Mouse (Mus musculus) neural tube, embryonic 13.5 days (tissue): ENCODE measurements around the gene Cd7. TPM values are rescaled to one million over a fixed set of nuclear protein-coding genes. Genes with fewer than 3 reads are reported as not detected.
"Not testable (repeated sequence)": the region's sequence is repeated elsewhere in the genome, so short reads cannot be mapped to it uniquely, and the experiment has no call there.

Experiments used
- ATAC-seq: fragments of 200-750 bp; cut with Nextera tagmentation; 2 replicates; pipeline ENCODE4 v1.8.0; 2017; ENCODE audit warnings: low read depth, mild to moderate bottlenecking, moderate TSS enrichment, moderate library complexity
- H3K27ac ChIP-seq: fragments of 300-500 bp; sonication (generic); replicated peaks from 2 replicates; pipeline ENCODE4 v1.5.1; 2015; ENCODE audit warnings: moderate library complexity, mild to moderate bottlenecking, inconsistent platforms
- H3K27me3 ChIP-seq: fragments of 300-500 bp; sonication (generic); 2 replicates; pipeline ENCODE4 v1.6.1; 2015; ENCODE audit warnings: mild to moderate bottlenecking, inconsistent platforms
- H3K36me3 ChIP-seq: fragments of 300-500 bp; sonication (generic); 2 replicates; pipeline ENCODE4 v1.6.1; 2015; ENCODE audit warnings: mild to moderate bottlenecking, inconsistent platforms
- H3K4me1 ChIP-seq: fragments of 300-500 bp; sonication (generic); replicated peaks from 2 replicates; pipeline ENCODE4 v1.6.1; 2015; ENCODE audit warnings: inconsistent platforms
- H3K4me2 ChIP-seq: fragments of 300-500 bp; sonication (generic); 2 replicates; pipeline ENCODE4 v1.6.1; 2015; ENCODE audit warnings: inconsistent platforms, mild to moderate bottlenecking, moderate library complexity
- H3K4me3 ChIP-seq: fragments of 300-500 bp; sonication (generic); 2 replicates; pipeline ENCODE4 v1.5.1; 2015; ENCODE audit warnings: mild to moderate bottlenecking, inconsistent platforms
- H3K9ac ChIP-seq: fragments of 300-500 bp; sonication (generic); 2 replicates; pipeline ENCODE4 v1.6.1; 2015; ENCODE audit warnings: moderate library complexity, mild to moderate bottlenecking, inconsistent platforms
- H3K9me3 ChIP-seq: fragments of 300-500 bp; sonication (generic); 2 replicates; pipeline ENCODE4 v1.6.1; 2016; ENCODE audit warnings: inconsistent platforms
- WGBS: fragments of 180-500 bp; shearing (Covaris S2); methylation state at CpG from one replicate; pipeline ENCODE4 v1.1.7; 2015; 5-methylcytosine and 5-hydroxymethylcytosine counted together
- polyA plus RNA-seq: library from polyadenylated mRNA; unstranded; fragments of >200 nt; fragmentation: Nextera tagmentation; extraction: Ambion mirVana; gene quantifications from 2 replicates; pipeline ENCODE4 v1.2.1, GENCODE M21; 2015

The Cd7 gene
- polyA plus RNA-seq, 1 experiment from 2014 or later = 0.20 TPM

GRCm38 (mm10) chr11:121061615-121062014, 22.4 kb upstream of the Cd7 start:
- no peaks in the 10 kb centered on the region for H3K9me3 ChIP-seq
- ATAC-seq = no peak
- no peaks in the 10 kb centered on the region for H3K4me1 ChIP-seq
- no peak overlapping the region for H3K4me3 ChIP-seq
- H3K4me2 ChIP-seq = no peak overlapping the region
- no peaks in the 10 kb centered on the region for H3K27me3 ChIP-seq
- no peaks in the 10 kb centered on the region for H3K36me3 ChIP-seq
- no peak overlapping the region for H3K27ac ChIP-seq
- WGBS = 85% methylated on average over 8 of the region's 8 CpGs
- H3K9ac ChIP-seq = no peak overlapping the region

GRCm38 (mm10) chr11:121060401-121061067, 21.3 kb upstream of the Cd7 start:
- H3K27me3 ChIP-seq, H3K9me3 ChIP-seq, H3K4me1 ChIP-seq, H3K9ac ChIP-seq, H3K36me3 ChIP-seq, H3K4me2 ChIP-seq, H3K4me3 ChIP-seq, ATAC-seq, H3K27ac ChIP-seq: not testable (repeated sequence)
- WGBS = 96% methylated on average over 6 of the region's 6 CpGs

GRCm38 (mm10) chr11:121059471-121059870, 20.3 kb upstream of the Cd7 start:
- WGBS = 91% methylated on average over 4 of the region's 4 CpGs
- Histone ChIP-seq H3K27me3 (no peaks in the 10 kb centered on the region), H3K36me3 (no peaks in the 10 kb centered on the region), H3K9me3 (no peaks in the 10 kb centered on the region), H3K27ac (no peak overlapping the region), H3K9ac (no peak overlapping the region), H3K4me1 (no peaks in the 10 kb centered on the region), H3K4me3 (no peak overlapping the region), H3K4me2 (no peak overlapping the region)
- ATAC-seq = no peak

GRCm38 (mm10) chr11:121058956-121059355, 19.7 kb upstream of the Cd7 start:
- ATAC-seq = no peak
- Histone ChIP-seq H3K4me2 (no peak overlapping the region), H3K4me1 (no peaks in the 10 kb centered on the region), H3K27ac (no peak overlapping the region), H3K4me3 (no peak overlapping the region), H3K9ac (no peak overlapping the region), H3K36me3 (no peaks in the 10 kb centered on the region), H3K9me3 (no peaks in the 10 kb centered on the region), H3K27me3 (no peaks in the 10 kb centered on the region)
- WGBS = 87% methylated on average over 4 of the region's 4 CpGs

GRCm38 (mm10) chr11:121058122-121058521, 18.9 kb upstream of the Cd7 start:
- WGBS = 85% methylated on average over 5 of the region's 5 CpGs
- Histone ChIP-seq H3K9me3 (no peaks in the 10 kb centered on the region), H3K4me1 (no peaks in the 10 kb centered on the region), H3K9ac (no peak overlapping the region), H3K27ac (no peak overlapping the region), H3K4me2 (no peak overlapping the region), H3K27me3 (no peaks in the 10 kb centered on the region), H3K4me3 (no peak overlapping the region), H3K36me3 (no peaks in the 10 kb centered on the region)
- no peak for ATAC-seq

GRCm38 (mm10) chr11:121056536-121057236, 17.5 kb upstream of the Cd7 start:
- Histone ChIP-seq H3K4me1 (no peaks in the 10 kb centered on the region), H3K9me3 (no peaks in the 10 kb centered on the region), H3K27me3 (no peaks in the 10 kb centered on the region), H3K27ac (no peak overlapping the region), H3K9ac (no peak overlapping the region), H3K36me3 (no peaks in the 10 kb centered on the region), H3K4me3 (no peak overlapping the region), H3K4me2 (no peak overlapping the region)
- ATAC-seq = no peak
- 73% methylated on average over 7 of the region's 7 CpGs for WGBS

- Histone ChIP-seq H3K27me3 (0 out of 2 replicates have a peak, but pooled peaks cover 4% of the 10 kb centered on the region), H3K27ac (no peak overlapping the region), H3K4me2 (no peak overlapping the region), H3K9ac (no peak overlapping the region), H3K36me3 (no peaks in the 10 kb centered on the region), H3K9me3 (no peaks in the 10 kb centered on the region), H3K4me1 (no peaks in the 10 kb centered on the region), H3K4me3 (no peak overlapping the region)
- WGBS = 16% methylated on average over 8 of the region's 8 CpGs
- ATAC-seq = peak; percentile 40; the same call in 1 of the 2 replicates
Measured at GRCm38 (mm10) chr11:121053536-121053935, 14.3 kb upstream of the Cd7 start.

GRCm38 (mm10) chr11:121052387-121052786, 13.2 kb upstream of the Cd7 start:
- H3K27ac ChIP-seq = no peak overlapping the region
- WGBS = 77% methylated on average over 4 of the region's 4 CpGs
- no peak overlapping the region for H3K4me2 ChIP-seq
- no peak overlapping the region for H3K4me3 ChIP-seq
- no peaks in the 10 kb centered on the region for H3K36me3 ChIP-seq
- H3K27me3 ChIP-seq = 0 out of 2 replicates have a peak, but pooled peaks cover 4% of the 10 kb centered on the region
- no peaks in the 10 kb centered on the region for H3K4me1 ChIP-seq
- H3K9me3 ChIP-seq = no peaks in the 10 kb centered on the region
- no peak overlapping the region for H3K9ac ChIP-seq
- ATAC-seq = no peak

GRCm38 (mm10) chr11:121051793-121052192, 12.6 kb upstream of the Cd7 start:
- Histone ChIP-seq H3K4me2 (no peak overlapping the region), H3K9ac (no peak overlapping the region), H3K27ac (no peak overlapping the region), H3K4me3 (no peak overlapping the region), H3K9me3 (no peaks in the 10 kb centered on the region), H3K36me3 (no peaks in the 10 kb centered on the region), H3K27me3 (0 out of 2 replicates have a peak, but pooled peaks cover 4% of the 10 kb centered on the region), H3K4me1 (no peaks in the 10 kb centered on the region)
- 59% methylated on average over 1 of the region's 1 CpGs for WGBS
- ATAC-seq = no peak

- Histone ChIP-seq H3K4me3 (no peak overlapping the region), H3K27me3 (0 out of 2 replicates have a peak, but pooled peaks cover 4% of the 10 kb centered on the region), H3K4me1 (no peaks in the 10 kb centered on the region), H3K27ac (no peak overlapping the region), H3K4me2 (no peak overlapping the region), H3K9ac (no peak overlapping the region), H3K36me3 (no peaks in the 10 kb centered on the region), H3K9me3 (no peaks in the 10 kb centered on the region)
- WGBS = 77% methylated on average over 1 of the region's 1 CpGs
- no peak for ATAC-seq
Measured at GRCm38 (mm10) chr11:121049840-121050239, 10.6 kb upstream of the Cd7 start.

GRCm38 (mm10) chr11:121047826-121048399, 8.7 kb upstream of the Cd7 start:
- no peaks in the 10 kb centered on the region for H3K9me3 ChIP-seq
- H3K36me3 ChIP-seq = no peaks in the 10 kb centered on the region
- H3K27me3 ChIP-seq = 0 out of 2 replicates have a peak, but pooled peaks cover 4% of the 10 kb centered on the region
- no peak overlapping the region for H3K27ac ChIP-seq
- WGBS = 58% methylated on average over 2 of the region's 2 CpGs
- H3K4me2 ChIP-seq = no peak overlapping the region
- ATAC-seq = no peak
- no peak overlapping the region for H3K4me3 ChIP-seq
- H3K9ac ChIP-seq = no peak overlapping the region
- no peaks in the 10 kb centered on the region for H3K4me1 ChIP-seq

- no peak overlapping the region for H3K4me2 ChIP-seq
- ATAC-seq = no peak
Measured at GRCm38 (mm10) chr11:121045286-121045685, 6.1 kb upstream of the Cd7 start.

More at GRCm38 (mm10) chr11:121045286-121045685, 6.1 kb upstream of the Cd7 start:
- Histone ChIP-seq H3K9ac (no peak overlapping the region), H3K9me3 (no peaks in the 10 kb centered on the region), H3K36me3 (no peaks in the 10 kb centered on the region), H3K4me1 (no peaks in the 10 kb centered on the region), H3K27me3 (0 out of 2 replicates have a peak, but pooled peaks cover 4% of the 10 kb centered on the region), H3K27ac (no peak overlapping the region), H3K4me3 (no peak overlapping the region)
- WGBS = 46% methylated on average over 1 of the region's 1 CpGs
